ENCODE assay signal across 10 mouse cellular contexts in genomic region chr10:75429522-75430146, GRCm38 (mm10). TPM values are rescaled to one million over a fixed set of nuclear protein-coding genes. Genes with fewer than 3 reads are reported as not detected.
A peak's percentile ranks its signal among the peaks of the same experiment; 100 is the strongest.
DNase-seq lines count a peak whose midpoint lies in the region; ATAC-seq and TF ChIP-seq lines count a peak whose summit lies in the region.
"Had no signal": no experiment of that assay in that cellular context is flagged by ENCODE, and none has a peak within 500 bp of the region (broad histone marks: within the 10 kb centered on the region; RNA-seq: fewer than 3 reads in every experiment).

No protein-coding gene starts in this region.

- DNase-seq in kidney, postnatal 4 days: no peak
- peak; percentile 23 for DNase-seq in ZHBTc4 (ENCODE audit: low read depth, low spot score)
- peak; percentile 42 to 62 for DNase-seq in layer of hippocampus, adult 8-10 months (ENCODE audit: low spot score in 2 of 2)
- no peak for DNase-seq in gastrocnemius, postnatal 25 days
- no peak for DNase-seq in heart, adult 8-10 months (ENCODE audit: low spot score)
- no peak for DNase-seq in left cerebral cortex, adult 9 months (ENCODE audit: low spot score in 2 of 2)

- TF ChIP-seq CTCF in small intestine, adult 2 months (IDR thresholded peaks at IDR 0.05; ENCODE audit: extremely low read depth, insufficient read length, insufficient replicate concordance, low read depth, low read length): no peak

- no peak overlapping the region for H3K4me2 ChIP-seq in kidney, embryonic 15.5 days
- H3K4me2 ChIP-seq: lung, embryonic 15.5 days; midbrain, embryonic 12.5 days had no signal

- no peaks in the 10 kb centered on the region for H3K36me3 ChIP-seq in kidney, embryonic 15.5 days
- H3K36me3 ChIP-seq in small intestine, adult 2 months (ENCODE audit: control insufficient read depth, insufficient read depth, low read length): no peaks in the 10 kb centered on the region
- H3K36me3 ChIP-seq: lung, embryonic 15.5 days; midbrain, embryonic 12.5 days had no signal

- WGBS in kidney, embryonic 15.5 days: 87% methylated on average over 7 of the region's 7 CpGs
- 59% methylated on average over 7 of the region's 7 CpGs for WGBS in small intestine, adult 2 months

- ATAC-seq in kidney, embryonic 15.5 days (replicated peaks; ENCODE audit: low FRiP score): no peak

- 0 out of 2 replicates have a peak, but pooled peaks cover 2% of the 10 kb centered on the region for H3K4me1 ChIP-seq in kidney, embryonic 15.5 days
- peaks cover 4% of the 10 kb centered on the region; the same call in 1 of the 2 replicates for H3K4me1 ChIP-seq in small intestine, adult 2 months (ENCODE audit: control insufficient read depth, insufficient read depth, insufficient read length, low read length)
- H3K4me1 ChIP-seq: lung, embryonic 15.5 days; midbrain, embryonic 12.5 days had no signal

- no peaks in the 10 kb centered on the region for H3K27me3 ChIP-seq in kidney, embryonic 15.5 days
- no peaks in the 10 kb centered on the region for H3K27me3 ChIP-seq in small intestine, adult 2 months (ENCODE audit: control insufficient read depth, insufficient read depth, low read length)
- H3K27me3 ChIP-seq: lung, embryonic 15.5 days; midbrain, embryonic 12.5 days had no signal

- TF ChIP-seq POLR2A in small intestine, adult 2 months (IDR thresholded peaks at IDR 0.05; ENCODE audit: low read depth, low read length): no peak

- 0 out of 2 replicates have a peak overlapping the region, but pooled peaks have one; percentile 22 for H3K27ac ChIP-seq in kidney, embryonic 15.5 days
- H3K27ac ChIP-seq in small intestine, adult 2 months (ENCODE audit: insufficient read depth, low read depth, low read length): peak overlapping the region; percentile 96
- H3K27ac ChIP-seq: lung, embryonic 15.5 days; midbrain, embryonic 12.5 days had no signal

- H3K9me3 ChIP-seq in kidney, embryonic 15.5 days (replicated peaks): no peaks in the 10 kb centered on the region
- H3K9me3 ChIP-seq: lung, embryonic 15.5 days; midbrain, embryonic 12.5 days had no signal

- no peak overlapping the region for H3K9ac ChIP-seq in kidney, embryonic 15.5 days
- H3K9ac ChIP-seq: lung, embryonic 15.5 days; midbrain, embryonic 12.5 days had no signal

- no peak overlapping the region for H3K4me3 ChIP-seq in kidney, embryonic 15.5 days (replicated peaks)
- no peak overlapping the region for H3K4me3 ChIP-seq in small intestine, adult 2 months (ENCODE audit: low read depth, low read length)
- H3K4me3 ChIP-seq: lung, embryonic 15.5 days; midbrain, embryonic 12.5 days had no signal

RNA-seq across cellular contexts. Expression of gene Upb1, which starts 28.7 kb away (rescaled TPM):
- 1.6 and 1.8 TPM in 2 replicates for polyA plus RNA-seq in kidney, embryonic 15.5 days (2015; fragmentation: Nextera tagmentation; extraction: Ambion mirVana)
- total RNA-seq in layer of hippocampus, adult 8-10 months (2022): under 1 TPM; 0.20 to 0.83 (median 0.44) TPM
- polyA plus RNA-seq in small intestine, adult 2 months (2012; rRNA removed): 1.0 and 1.6 TPM in 2 replicates
- not detected for total RNA-seq in gastrocnemius, postnatal 25 days (2021)
- total RNA-seq in heart, adult 8-10 months (2022): 1 to 10 TPM in 1 of 4 experiments, under 1 TPM in 3; 0.53 to 1.0 (median 0.63) TPM

Comparison
In these comparisons a context has a peak if more than half of its experiments do, and no peak if none do; other contexts are left out.
1. DNase-seq: peak in ZHBTc4 (single experiment) and layer of hippocampus, adult 8-10 months (2 of 2); none in kidney, postnatal 4 days (0 of 2), gastrocnemius, postnatal 25 days (single experiment), heart, adult 8-10 months (single experiment) and left cerebral cortex, adult 9 months (0 of 2).